Comparison of ENCODE assay signal across 7 mouse cellular contexts in the genomic region with DNA sequence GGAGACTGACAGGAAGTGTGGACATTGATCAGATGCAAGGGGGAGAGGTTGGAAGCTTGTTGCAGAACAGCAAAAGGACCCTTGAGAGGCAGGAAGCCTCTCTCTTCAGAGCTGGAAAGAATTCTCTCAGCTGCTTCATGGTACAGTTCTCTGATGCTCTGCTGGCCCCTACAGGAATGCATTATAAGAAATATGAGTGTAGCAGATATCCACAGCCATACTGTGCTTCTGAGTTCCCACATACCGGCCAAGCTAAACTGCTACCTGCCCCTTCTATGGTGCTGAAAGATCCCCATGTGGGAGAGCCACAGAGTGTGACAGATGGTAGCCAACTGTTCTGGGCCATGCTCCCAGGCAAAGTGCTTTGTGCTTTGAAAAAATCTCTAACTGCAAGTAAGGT.
DNase-seq lines count a peak whose midpoint lies in the region; ATAC-seq lines count a peak whose summit lies in the region.

No protein-coding gene starts in this region.

- H3K9ac ChIP-seq in neural tube, embryonic 14.5 days (replicated peaks; ENCODE audit: low read depth, low read length): no peak overlapping the region

- ATAC-seq in neural tube, embryonic 14.5 days (ENCODE audit: low read depth): peak; percentile 65; the same call in 1 of the 2 replicates

- H3K4me3 ChIP-seq in neural tube, embryonic 14.5 days (ENCODE audit: low read depth, low read length): no peak overlapping the region

- no peak overlapping the region for H3K4me2 ChIP-seq in neural tube, embryonic 14.5 days (ENCODE audit: low read depth, low read length)

- H3K27me3 ChIP-seq in neural tube, embryonic 14.5 days (ENCODE audit: control insufficient read depth, insufficient read depth, low read length): no peaks in the 10 kb centered on the region

- intact Hi-C loops in heart, postnatal 10 days (cut with DNase I): loop anchor here (5.0 kb wide), 1 partner anchor 108 kb away; no protein-coding TSS in a partner anchor

- no peak overlapping the region for H3K27ac ChIP-seq in neural tube, embryonic 14.5 days (ENCODE audit: low read depth, low read length)

- no peaks in the 10 kb centered on the region; the same call in 1 of the 2 replicates for H3K4me1 ChIP-seq in neural tube, embryonic 14.5 days (ENCODE audit: control insufficient read depth, insufficient read depth, low read length)

- WGBS in neural tube, embryonic 14.5 days: 29% methylated on average over 1 of the region's 1 CpGs

- no peaks in the 10 kb centered on the region for H3K36me3 ChIP-seq in neural tube, embryonic 14.5 days (ENCODE audit: control insufficient read depth, insufficient read depth, low read length)

- H3K9me3 ChIP-seq in neural tube, embryonic 14.5 days (ENCODE audit: control insufficient read depth, low read length): no peaks in the 10 kb centered on the region

- peak; percentile 55 for DNase-seq in retina, postnatal 1 day
- no peak for DNase-seq in retina, embryonic 14.5 days (ENCODE audit: low spot score)
- DNase-seq in cerebellum, adult 8-10 months: peak; percentile 80
- peak; percentile 49 to 52 for DNase-seq in heart, postnatal 10 days
- DNase-seq in left cerebral cortex, adult 8-10 months (ENCODE audit: low spot score in 2 of 2): peak; percentile 9 to 14
- DNase-seq in spleen, postnatal 4 days (ENCODE audit: low spot score in 2 of 2): no peak

Comparison
In these comparisons a context has a peak if more than half of its experiments do, and no peak if none do; other contexts are left out.
1. DNase-seq: peak in retina, postnatal 1 day (single experiment), cerebellum, adult 8-10 months (single experiment), heart, postnatal 10 days (2 of 2) and left cerebral cortex, adult 8-10 months (2 of 2); none in retina, embryonic 14.5 days (single experiment) and spleen, postnatal 4 days (0 of 2).